Mouse (Mus musculus) CD8-positive naive resting alpha-beta T cell, adult 2 months (primary cell): ENCODE results near the gene Tti1.
A peak's percentile ranks its signal among the peaks of the same experiment; 100 is the strongest.
"Not testable (repeated sequence)": the region's sequence is repeated elsewhere in the genome, so short reads cannot be mapped to it uniquely, and the experiment has no call there.

ENCODE experiments used
- DNase-seq, 2 experiments: peaks; one replicate each; pipeline ENCODE4 v3.0.0; 2022; ENCODE audit warnings: low read depth in 2 of 2, low spot score in 2 of 2

Gene Tti1

GRCm38 (mm10) chr2:158028354-158028863 is at the start of gene Tti1, which contains the start of gene Rprd1b:
Gene Tti1, minus strand, starts transcription at chr2:158028433.
Gene Rprd1b, plus strand, starts transcription at chr2:158028497.
- peak; percentile 84 to 94 for DNase-seq

GRCm38 (mm10) chr2:158077981-158078380 is 49.7 kb upstream of the Tti1 start:
- no peak for DNase-seq

GRCm38 (mm10) chr2:158076690-158077089 is 48.5 kb upstream of the Tti1 start:
- no peak for DNase-seq

- no peak for DNase-seq
Observed at GRCm38 (mm10) chr2:158074835-158075234, 46.6 kb upstream of the Tti1 start.

- no peak for DNase-seq
Observed at GRCm38 (mm10) chr2:158071633-158071995, 43.4 kb upstream of the Tti1 start.

GRCm38 (mm10) chr2:158070885-158071632 is 42.8 kb upstream of the Tti1 start:
- DNase-seq: no peak

GRCm38 (mm10) chr2:158068444-158068971 is 40.3 kb upstream of the Tti1 start:
- DNase-seq: no peak

GRCm38 (mm10) chr2:158067260-158067824 is 39.1 kb upstream of the Tti1 start:
- no peak for DNase-seq

GRCm38 (mm10) chr2:158066456-158066855 is 38.2 kb upstream of the Tti1 start:
- DNase-seq: no peak

- DNase-seq: no peak
Observed at GRCm38 (mm10) chr2:158065064-158065463, 36.8 kb upstream of the Tti1 start.

- no peak for DNase-seq
Observed at GRCm38 (mm10) chr2:158064571-158065048, 36.4 kb upstream of the Tti1 start.

- no peak for DNase-seq
Observed at GRCm38 (mm10) chr2:158063036-158063435, 34.8 kb upstream of the Tti1 start.

GRCm38 (mm10) chr2:158059666-158060105 is 31.5 kb upstream of the Tti1 start:
- DNase-seq: no peak

GRCm38 (mm10) chr2:158058534-158058933 is 30.3 kb upstream of the Tti1 start:
- no peak for DNase-seq

- DNase-seq: no peak
Observed at GRCm38 (mm10) chr2:158057030-158057429, 28.8 kb upstream of the Tti1 start.

- DNase-seq: not testable (repeated sequence)
Observed at GRCm38 (mm10) chr2:158055383-158055782, 27.1 kb upstream of the Tti1 start.

GRCm38 (mm10) chr2:158054596-158054995 is 26.4 kb upstream of the Tti1 start:
- no peak for DNase-seq

- DNase-seq: no peak
Observed at GRCm38 (mm10) chr2:158050116-158050515, 21.9 kb upstream of the Tti1 start.

GRCm38 (mm10) chr2:158048718-158049117 is 20.5 kb upstream of the Tti1 start:
- no peak for DNase-seq

- DNase-seq: peak; percentile 44 to 62
Observed at GRCm38 (mm10) chr2:158047903-158048302, 19.7 kb upstream of the Tti1 start.

GRCm38 (mm10) chr2:158046186-158046585 is 18.0 kb upstream of the Tti1 start:
- DNase-seq: no peak

- no peak for DNase-seq
Observed at GRCm38 (mm10) chr2:158043504-158043903, 15.3 kb upstream of the Tti1 start.
